Mouse (Mus musculus) MEL (cell line): Measurements from ENCODE around the gene Dgkb. TPM values are rescaled to one million over a fixed set of nuclear protein-coding genes. Genes with fewer than 3 reads are reported as not detected.

Experiments used
- DNase-seq: peaks from one replicate; pipeline ENCODE4 v3.0.0; 2011; ENCODE audit warnings: low read depth, low spot score
- H3K27ac ChIP-seq: 2 replicates; pipeline ENCODE4 v1.5.1; 2012; ENCODE audit warnings: low read depth, mild to moderate bottlenecking, control low read depth, low read length, moderate library complexity; ENCODE audit not compliant: control insufficient read depth
- H3K27me3 ChIP-seq, 2 experiments: fragments of 150-350 bp in 1 of 2; sonication (generic) in 1 of 2; 2 replicates each; pipeline ENCODE4 v1.6.1; 2012; ENCODE audit warnings: low read length in 2 of 2, mild to moderate bottlenecking in 2 of 2, improper control_type of control experiment in 1 of 2, moderate library complexity in 1 of 2; ENCODE audit not compliant: insufficient read depth in 2 of 2, control insufficient read depth in 1 of 2
- H3K36me3 ChIP-seq, 2 experiments: 2 replicates each; pipeline ENCODE4 v1.6.1; 2012 to 2014; ENCODE audit warnings: low read length in 2 of 2, improper control_type of control experiment in 1 of 2, inconsistent platforms in 1 of 2, mild to moderate bottlenecking in 1 of 2; ENCODE audit not compliant: insufficient read depth in 2 of 2, control insufficient read depth in 1 of 2
- H3K4me1 ChIP-seq, 2 experiments: fragments of 150-350 bp in 1 of 2; sonication (generic) in 1 of 2; 2 replicates each; pipeline ENCODE4 v1.6.1; 2012; ENCODE audit warnings: low read length in 2 of 2, improper control_type of control experiment in 1 of 2, mild to moderate bottlenecking in 1 of 2; ENCODE audit not compliant: insufficient read depth in 2 of 2, control insufficient read depth in 1 of 2
- H3K4me3 ChIP-seq, 2 experiments: fragments of 150-350 bp in 1 of 2; sonication (generic) in 1 of 2; 2 replicates each; pipeline ENCODE4 v1.5.1; 2012; ENCODE audit warnings: low read depth in 2 of 2, low read length in 2 of 2, mild to moderate bottlenecking in 2 of 2, moderate library complexity in 2 of 2, control low read depth in 1 of 2, improper control_type of control experiment in 1 of 2; ENCODE audit not compliant: control insufficient read depth in 1 of 2, insufficient read depth in 1 of 2
- H3K79me2 ChIP-seq: 2 replicates; pipeline ENCODE4 v1.6.1; 2012; ENCODE audit warnings: mild to moderate bottlenecking, low read length, moderate library complexity; ENCODE audit not compliant: control insufficient read depth, poor library complexity, insufficient read depth
- H3K9ac ChIP-seq: 2 replicates; pipeline ENCODE4 v1.6.1; 2012; ENCODE audit warnings: low read depth, mild to moderate bottlenecking, control low read depth, low read length, moderate library complexity; ENCODE audit not compliant: control insufficient read depth, poor library complexity, severe bottlenecking
- H3K9me3 ChIP-seq: fragments of 150-350 bp; sonication (generic); replicated peaks from 2 replicates; pipeline ENCODE4 v1.6.1; 2012; ENCODE audit warnings: mild to moderate bottlenecking, low read length, improper control_type of control experiment, moderate library complexity; ENCODE audit not compliant: insufficient read depth
- BHLHE40 ChIP-seq: IDR thresholded peaks from 2 replicates; pipeline ENCODE4 v1.6.1; 2012; ENCODE audit warnings: low read depth, mild to moderate bottlenecking, inconsistent platforms, low read length, improper control_type of control experiment, borderline replicate concordance
- CHD1 ChIP-seq: IDR thresholded peaks from 2 replicates; pipeline ENCODE4 v1.6.1; 2012; ENCODE audit warnings: low read depth, mild to moderate bottlenecking, inconsistent platforms, low read length, improper control_type of control experiment
- CHD2 ChIP-seq: IDR thresholded peaks from 2 replicates; pipeline ENCODE4 v1.6.1; 2011; ENCODE audit warnings: low read length, improper control_type of control experiment
- CTCF ChIP-seq, 3 experiments: IDR thresholded peaks in 2 of 3; conservative IDR thresholded peaks in 1 of 3; 2 replicates each; pipeline ENCODE4 v1.5.1; 2011 to 2012; ENCODE audit warnings: low read length in 3 of 3, low read depth in 2 of 3, mild to moderate bottlenecking in 2 of 3, improper control_type of control experiment in 1 of 3, inconsistent platforms in 1 of 3, mixed read lengths in 1 of 3, moderate library complexity in 1 of 3; ENCODE audit not compliant: control insufficient read depth in 1 of 3, insufficient read depth in 1 of 3, poor library complexity in 1 of 3, severe bottlenecking in 1 of 3
- E2F4 ChIP-seq: IDR thresholded peaks from 2 replicates; pipeline ENCODE4 v1.6.1; 2011; ENCODE audit warnings: low read depth, low read length, improper control_type of control experiment, borderline replicate concordance
- ETS1 ChIP-seq: IDR thresholded peaks from 2 replicates; pipeline ENCODE4 v1.6.1; 2012; ENCODE audit warnings: low read depth, mild to moderate bottlenecking, inconsistent platforms, low read length, improper control_type of control experiment, moderate library complexity
- JUND ChIP-seq: IDR thresholded peaks from 2 replicates; pipeline ENCODE4 v1.6.1; 2011; ENCODE audit warnings: low read depth, mild to moderate bottlenecking, improper control_type of control experiment, low read length
- KAT2A ChIP-seq: conservative IDR thresholded peaks from 2 replicates; pipeline ENCODE4 v1.6.1; 2012; ENCODE audit warnings: low read depth, low read length, improper control_type of control experiment, inconsistent platforms
- MAFK ChIP-seq: IDR thresholded peaks from 2 replicates; pipeline ENCODE4 v1.6.1; 2011; ENCODE audit warnings: low read depth, mild to moderate bottlenecking, low read length, improper control_type of control experiment, borderline replicate concordance
- MAX ChIP-seq: IDR thresholded peaks from 2 replicates; pipeline ENCODE4 v1.6.1; 2011; ENCODE audit warnings: low read length, improper control_type of control experiment
- MAZ ChIP-seq: IDR thresholded peaks from 2 replicates; pipeline ENCODE4 v1.6.1; 2012; ENCODE audit warnings: low read depth, mild to moderate bottlenecking, inconsistent platforms, low read length, improper control_type of control experiment
- MYB ChIP-seq: IDR thresholded peaks from 2 replicates; pipeline ENCODE4 v1.6.1; 2011; ENCODE audit warnings: mild to moderate bottlenecking, low read depth, low read length, improper control_type of control experiment
- NELFE ChIP-seq: IDR thresholded peaks from 2 replicates; pipeline ENCODE4 v1.6.1; 2011; ENCODE audit warnings: low read depth, low read length, improper control_type of control experiment
- NRF1 ChIP-seq: IDR thresholded peaks from 2 replicates; pipeline ENCODE4 v1.6.1; 2014; ENCODE audit warnings: low read depth, mild to moderate bottlenecking, inconsistent platforms, low read length, improper control_type of control experiment, moderate library complexity; ENCODE audit not compliant: poor library complexity, insufficient read depth, severe bottlenecking
- POLR2A ChIP-seq, 2 experiments: IDR thresholded peaks; 2 replicates each; pipeline ENCODE4 v1.6.1; 2011 to 2012; ENCODE audit warnings: low read length in 2 of 2, mild to moderate bottlenecking in 2 of 2, control low read depth in 1 of 2, improper control_type of control experiment in 1 of 2, low read depth in 1 of 2, moderate library complexity in 1 of 2; ENCODE audit not compliant: control insufficient read depth in 1 of 2, insufficient read depth in 1 of 2, poor library complexity in 1 of 2
- POLR2AphosphoS2 ChIP-seq: IDR thresholded peaks from 2 replicates; pipeline ENCODE4 v1.6.1; 2011; ENCODE audit warnings: low read length, improper control_type of control experiment
- RAD21 ChIP-seq: IDR thresholded peaks from 2 replicates; pipeline ENCODE4 v1.6.1; 2011; ENCODE audit warnings: mild to moderate bottlenecking, low read depth, low read length, improper control_type of control experiment
- SIN3A ChIP-seq: IDR thresholded peaks from 2 replicates; pipeline ENCODE4 v1.6.1; 2012; ENCODE audit warnings: low read length, improper control_type of control experiment, inconsistent platforms
- SMC3 ChIP-seq: IDR thresholded peaks from 2 replicates; pipeline ENCODE4 v1.6.1; 2011; ENCODE audit warnings: low read depth, low read length, improper control_type of control experiment
- TCF12 ChIP-seq: IDR thresholded peaks from 2 replicates; pipeline ENCODE4 v1.6.1; 2014; ENCODE audit warnings: low read depth, mild to moderate bottlenecking, inconsistent platforms, low read length, improper control_type of control experiment, moderate library complexity
- UBTF ChIP-seq: IDR thresholded peaks from 2 replicates; pipeline ENCODE4 v1.6.1; 2012; ENCODE audit warnings: low read depth, mild to moderate bottlenecking, inconsistent platforms, low read length, improper control_type of control experiment, moderate library complexity, borderline replicate concordance; ENCODE audit not compliant: insufficient read depth
- USF1 ChIP-seq: IDR thresholded peaks from 2 replicates; pipeline ENCODE4 v1.6.1; 2014; ENCODE audit warnings: low read depth, mild to moderate bottlenecking, inconsistent platforms, low read length, improper control_type of control experiment, moderate library complexity
- USF2 ChIP-seq, 2 experiments: IDR thresholded peaks; 2 replicates each; pipeline ENCODE4 v1.6.1; 2011 to 2012; ENCODE audit warnings: improper control_type of control experiment in 2 of 2, low read length in 2 of 2, borderline replicate concordance in 1 of 2, inconsistent platforms in 1 of 2, low read depth in 1 of 2, mild to moderate bottlenecking in 1 of 2; ENCODE audit not compliant: insufficient read depth in 1 of 2
- ZC3H11A ChIP-seq: IDR thresholded peaks from 2 replicates; pipeline ENCODE4 v1.6.1; 2012; ENCODE audit warnings: low read depth, mild to moderate bottlenecking, inconsistent platforms, low read length, improper control_type of control experiment
- ZKSCAN1 ChIP-seq: IDR thresholded peaks from 2 replicates; pipeline ENCODE4 v1.6.1; 2012; ENCODE audit warnings: low read depth, mild to moderate bottlenecking, inconsistent platforms, low read length, improper control_type of control experiment, moderate library complexity
- ZNF384 ChIP-seq: IDR thresholded peaks from 2 replicates; pipeline ENCODE4 v1.6.1; 2012; ENCODE audit warnings: low read depth, mild to moderate bottlenecking, inconsistent platforms, low read length, improper control_type of control experiment
- polyA plus RNA-seq, 2 experiments: library from polyadenylated mRNA; stranded (reverse) in 1 of 2; unstranded in 1 of 2; fragments of >175 nt in 1 of 2; fragments of >200 nt in 1 of 2; gene quantifications; 2 replicates each; pipeline versions ENCODE4 v1.2.1 to v1.2.4; 2012; ENCODE audit warnings: low replicate concordance in 2 of 2, low read depth in 1 of 2; ENCODE audit not compliant: insufficient read length in 2 of 2, insufficient read depth in 1 of 2, missing spikeins in 1 of 2
- total RNA-seq: library from RNA; depleted of rRNA; stranded (reverse); fragments of 300-350 nt; gene quantifications from 2 replicates; pipeline ENCODE4 v1.2.3, GENCODE M21; 2012

The Dgkb gene
- total and polyA plus RNA-seq, 3 experiments: not detected

DNA sequence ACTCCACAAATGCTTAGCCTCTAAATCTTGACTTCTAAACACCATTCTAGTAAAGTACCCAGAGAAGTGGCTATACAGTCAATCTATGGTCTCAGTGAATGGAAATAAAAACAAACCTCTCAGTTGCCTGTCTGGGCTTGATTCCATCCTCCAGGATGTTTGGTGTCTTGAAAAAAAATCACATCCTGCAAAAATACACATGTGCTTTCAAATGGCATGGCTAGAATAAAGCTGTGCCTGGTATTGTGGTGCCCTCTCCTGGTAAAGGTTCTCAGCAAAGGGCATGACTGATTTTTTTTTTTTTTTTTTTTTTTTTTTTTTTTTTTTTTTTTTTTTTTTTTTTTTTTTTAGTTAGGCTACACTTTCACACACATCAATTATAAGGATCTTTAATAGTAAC is 306.0 kb downstream of the Dgkb start:
- Histone ChIP-seq H3K4me1 (no peaks in the 10 kb centered on the region), H3K9ac (no peak overlapping the region), H3K27me3 (peaks cover 0 to 4% of the 10 kb centered on the region in 2 experiments; a peak in 2 of 4 replicates), H3K4me3 (no peak overlapping the region), H3K27ac (no peak overlapping the region), H3K36me3 (no peaks in the 10 kb centered on the region), H3K79me2 (no peaks in the 10 kb centered on the region), H3K9me3 (no peaks in the 10 kb centered on the region)
- TF ChIP-seq USF2 (IDR thresholded peaks at IDR 0.05; ENCODE audit: borderline replicate concordance in 1 of 2, insufficient read depth in 1 of 2, low read depth in 1 of 2, low read length in 2 of 2) (no peak), MYB (no peak), ZNF384 (peak; percentile 97), ZC3H11A (0 out of 2 replicates have a peak, but pooled peaks have one; percentile 18), SIN3A (no peak), NELFE (no peak), SMC3 (peak; percentile 45), MAFK (no peak), BHLHE40 (no peak), CTCF (IDR thresholded peaks at IDR 0.05 in 2 of 3, conservative IDR thresholded peaks at IDR 0.05 in 1 of 3; ENCODE audit: control insufficient read depth in 1 of 3, insufficient read depth in 1 of 3, low read depth in 2 of 3, low read length in 3 of 3, poor library complexity in 1 of 3, severe bottlenecking in 1 of 3) (peak in 2 of 3 experiments; percentile 19 to 39; a peak in 2 of 6 replicates), RAD21 (peak; percentile 63)
- DNase-seq: peak; percentile 19

DNA sequence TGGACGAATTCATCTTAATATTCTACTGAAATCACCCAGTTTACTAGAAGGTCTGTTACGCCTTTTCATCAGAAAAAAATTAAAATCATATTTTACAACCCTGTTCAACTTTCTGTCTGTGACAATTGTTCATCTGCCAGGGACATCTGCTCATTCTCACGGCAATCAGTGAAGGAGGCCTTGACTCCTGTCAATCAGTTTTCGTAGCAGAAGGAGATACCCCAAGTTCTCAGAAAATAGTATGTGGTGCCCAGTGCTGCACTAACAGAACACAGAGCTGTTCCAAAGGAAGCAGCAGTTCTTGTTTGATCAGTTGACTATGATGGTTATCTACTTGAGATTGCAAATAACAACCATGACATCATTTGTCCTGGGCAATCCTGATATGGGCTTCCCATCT is 307.8 kb downstream of the Dgkb start:
- Histone ChIP-seq H3K9ac (no peak overlapping the region), H3K4me3 (no peak overlapping the region), H3K4me1 (no peaks in the 10 kb centered on the region), H3K36me3 (no peaks in the 10 kb centered on the region), H3K9me3 (no peaks in the 10 kb centered on the region), H3K27me3 (peaks cover 0 to 4% of the 10 kb centered on the region in 2 experiments; a peak in 2 of 4 replicates), H3K79me2 (no peaks in the 10 kb centered on the region), H3K27ac (no peak overlapping the region)
- TF ChIP-seq JUND: no peak
- TF ChIP-seq MAFK: no peak
- TF ChIP-seq ETS1: no peak
- TF ChIP-seq CHD1: no peak
- TF ChIP-seq MAX: no peak
- no peak for TF ChIP-seq KAT2A
- no peak for TF ChIP-seq NRF1
- TF ChIP-seq E2F4: no peak
- TF ChIP-seq TCF12: no peak
- TF ChIP-seq POLR2AphosphoS2: no peak
- no peak for TF ChIP-seq USF1
- TF ChIP-seq UBTF: no peak
- no peak for TF ChIP-seq NELFE
- no peak for TF ChIP-seq CHD2
- TF ChIP-seq MYB: no peak
- TF ChIP-seq MAZ: no peak
- no peak for TF ChIP-seq SIN3A
- TF ChIP-seq POLR2A (IDR thresholded peaks at IDR 0.05; ENCODE audit: control insufficient read depth in 1 of 2, insufficient read depth in 1 of 2, low read depth in 1 of 2, low read length in 2 of 2, poor library complexity in 1 of 2): no peak
- no peak for TF ChIP-seq ZKSCAN1
- DNase-seq: no peak
